In genomic region chr13:104453271-104453974, GRCm38 (mm10) we compare ENCODE assay signal across 21 mouse cellular contexts.
A peak's percentile ranks its signal among the peaks of the same experiment; 100 is the strongest.
DNase-seq lines count a peak whose midpoint lies in the region; ATAC-seq lines count a peak whose summit lies in the region.
"Had no signal": no experiment of that assay in that cellular context is flagged by ENCODE, and none has a peak within 500 bp of the region (broad histone marks: within the 10 kb centered on the region; RNA-seq: fewer than 3 reads in every experiment).

No protein-coding gene starts in this region.

- H3K27me3 ChIP-seq in forebrain, embryonic 13.5 days = no peaks in the 10 kb centered on the region
- no peaks in the 10 kb centered on the region for H3K27me3 ChIP-seq in forebrain, embryonic 10.5 days (ENCODE audit: poor library complexity, severe bottlenecking)
- H3K27me3 ChIP-seq in forebrain, embryonic 16.5 days (replicated peaks; ENCODE audit: control insufficient read depth, insufficient read depth, low read length) = no peaks in the 10 kb centered on the region
- H3K27me3 ChIP-seq: embryonic facial prominence, embryonic 12.5 days; hindbrain, embryonic 13.5 days; limb, embryonic 12.5 days; liver, embryonic 13.5 days; stomach, embryonic 15.5 days had no signal

- DNase-seq in forebrain, embryonic 10.5 days (ENCODE audit: extremely low spot score, low spot score) = no peak
- DNase-seq in left cerebral cortex, postnatal 4 days = peak; percentile 6
- no peak for DNase-seq in left cerebral cortex, postnatal 36 days (ENCODE audit: low spot score in 2 of 2)
- DNase-seq in layer of hippocampus, postnatal 36 days = peak; percentile 26 to 40
- no peak for DNase-seq in spleen, postnatal 10 days (ENCODE audit: low spot score in 2 of 2)
- DNase-seq: adrenal gland, postnatal 14 days; B cell, adult 2 months; gastrocnemius, postnatal 25 days; heart, postnatal 10 days; liver, embryonic 13.5 days; midbrain, embryonic 14.5 days; retina, postnatal 1 day; spleen, adult 18-20 months had no signal

- no peaks in the 10 kb centered on the region for H3K9me3 ChIP-seq in forebrain, embryonic 13.5 days (replicated peaks)
- no peaks in the 10 kb centered on the region for H3K9me3 ChIP-seq in forebrain, embryonic 10.5 days
- H3K9me3 ChIP-seq in forebrain, embryonic 16.5 days (ENCODE audit: control insufficient read depth, low read length) = no peaks in the 10 kb centered on the region
- H3K9me3 ChIP-seq: embryonic facial prominence, embryonic 12.5 days; heart, embryonic 10.5 days; hindbrain, embryonic 13.5 days; limb, embryonic 12.5 days; liver, embryonic 13.5 days; stomach, embryonic 15.5 days had no signal

- peak; percentile 89 for ATAC-seq in forebrain, embryonic 13.5 days
- ATAC-seq in forebrain, embryonic 16.5 days = peak; percentile 97
- ATAC-seq: intestine, postnatal 0 days had no signal

- no peak overlapping the region for H3K4me2 ChIP-seq in forebrain, embryonic 13.5 days
- H3K4me2 ChIP-seq in forebrain, embryonic 16.5 days (ENCODE audit: low read length) = no peak overlapping the region
- H3K4me2 ChIP-seq: embryonic facial prominence, embryonic 12.5 days; hindbrain, embryonic 13.5 days; limb, embryonic 12.5 days; liver, embryonic 13.5 days; stomach, embryonic 15.5 days had no signal

- H3K36me3 ChIP-seq in forebrain, embryonic 13.5 days (ENCODE audit: poor library complexity, severe bottlenecking) = no peaks in the 10 kb centered on the region
- H3K36me3 ChIP-seq in forebrain, embryonic 10.5 days (replicated peaks) = no peaks in the 10 kb centered on the region
- H3K36me3 ChIP-seq in forebrain, embryonic 16.5 days (ENCODE audit: control insufficient read depth, insufficient read depth) = no peaks in the 10 kb centered on the region
- H3K36me3 ChIP-seq: embryonic facial prominence, embryonic 12.5 days; hindbrain, embryonic 13.5 days; limb, embryonic 12.5 days; liver, embryonic 13.5 days; stomach, embryonic 15.5 days had no signal

- no peaks in the 10 kb centered on the region for H3K4me1 ChIP-seq in forebrain, embryonic 13.5 days
- no peaks in the 10 kb centered on the region for H3K4me1 ChIP-seq in forebrain, embryonic 10.5 days
- H3K4me1 ChIP-seq in forebrain, embryonic 16.5 days (replicated peaks; ENCODE audit: control insufficient read depth, insufficient read depth, low read length) = no peaks in the 10 kb centered on the region
- H3K4me1 ChIP-seq: embryonic facial prominence, embryonic 12.5 days; heart, embryonic 10.5 days; hindbrain, embryonic 13.5 days; limb, embryonic 12.5 days; liver, embryonic 13.5 days; stomach, embryonic 15.5 days had no signal

- H3K9ac ChIP-seq in forebrain, embryonic 13.5 days = no peak overlapping the region
- H3K9ac ChIP-seq in forebrain, embryonic 16.5 days (replicated peaks; ENCODE audit: low read depth, low read length) = no peak overlapping the region
- H3K9ac ChIP-seq: embryonic facial prominence, embryonic 12.5 days; hindbrain, embryonic 13.5 days; limb, embryonic 12.5 days; liver, embryonic 13.5 days; stomach, embryonic 15.5 days had no signal

- H3K27ac ChIP-seq in forebrain, embryonic 13.5 days = no peak overlapping the region
- H3K27ac ChIP-seq in forebrain, embryonic 10.5 days = no peak overlapping the region
- peak overlapping the region; percentile 41 for H3K27ac ChIP-seq in forebrain, embryonic 16.5 days (ENCODE audit: low read length)
- H3K27ac ChIP-seq: embryonic facial prominence, embryonic 12.5 days; heart, embryonic 10.5 days; hindbrain, embryonic 13.5 days; limb, embryonic 12.5 days; liver, embryonic 13.5 days; stomach, embryonic 15.5 days had no signal

- H3K4me3 ChIP-seq in forebrain, embryonic 13.5 days = no peak overlapping the region
- H3K4me3 ChIP-seq in forebrain, embryonic 10.5 days = no peak overlapping the region
- no peak overlapping the region for H3K4me3 ChIP-seq in forebrain, embryonic 16.5 days (replicated peaks; ENCODE audit: low read length)
- H3K4me3 ChIP-seq: embryonic facial prominence, embryonic 12.5 days; heart, embryonic 10.5 days; hindbrain, embryonic 13.5 days; limb, embryonic 12.5 days; liver, embryonic 13.5 days; stomach, embryonic 15.5 days had no signal

- WGBS in forebrain, embryonic 13.5 days = 89% methylated on average over 1 of the region's 1 CpGs
- WGBS in forebrain, embryonic 10.5 days = 100% methylated on average over 1 of the region's 1 CpGs
- 62% methylated on average over 1 of the region's 1 CpGs for WGBS in forebrain, embryonic 16.5 days

- intact Hi-C loops in left cerebral cortex, postnatal 4 days (cut with DNase I) = no loop called here
- intact Hi-C loops in left cerebral cortex, postnatal 36 days (cut with DNase I) = no loop called here

Comparison
In these comparisons a context has a peak if more than half of its experiments do, and no peak if none do; other contexts are left out.
1. DNase-seq: peak in left cerebral cortex, postnatal 4 days (single experiment) and layer of hippocampus, postnatal 36 days (2 of 2); none in forebrain, embryonic 10.5 days (single experiment), left cerebral cortex, postnatal 36 days (0 of 2) and spleen, postnatal 10 days (0 of 2).